Mouse (Mus musculus) heart, embryonic 16.5 days (tissue): ENCODE measurements around the gene Ube2t. TPM values are rescaled to one million over a fixed set of nuclear protein-coding genes. Genes with fewer than 3 reads are reported as not detected.

ENCODE experiments used
- ATAC-seq: fragments of 200-750 bp; cut with Nextera tagmentation; replicated peaks from 2 replicates; pipeline ENCODE4 v1.8.0; 2017; ENCODE audit warnings: moderate number of reproducible peaks; ENCODE audit not compliant: insufficient read depth, low FRiP score; ENCODE audit errors: extremely low read depth
- H3K27ac ChIP-seq: fragments of 300-500 bp; sonication (generic); 2 replicates; pipeline ENCODE4 v1.5.1; 2014; ENCODE audit warnings: mild to moderate bottlenecking, low read length, control low read depth, moderate library complexity
- H3K27me3 ChIP-seq: fragments of 300-500 bp; sonication (generic); 2 replicates; pipeline ENCODE4 v1.6.1; 2014; ENCODE audit warnings: low read length, mixed read lengths; ENCODE audit not compliant: control insufficient read depth, insufficient read depth
- H3K36me3 ChIP-seq: fragments of 300-500 bp; sonication (generic); 2 replicates; pipeline ENCODE4 v1.6.1; 2014; ENCODE audit not compliant: control insufficient read depth, insufficient read depth
- H3K4me1 ChIP-seq: fragments of 300-500 bp; sonication (generic); 2 replicates; pipeline ENCODE4 v1.6.1; 2014; ENCODE audit warnings: low read length, mixed read lengths; ENCODE audit not compliant: control insufficient read depth, insufficient read depth
- H3K4me2 ChIP-seq: fragments of 300-500 bp; sonication (generic); 2 replicates; pipeline ENCODE4 v1.6.1; 2014; ENCODE audit warnings: low read depth, mild to moderate bottlenecking, control low read depth, low read length
- H3K4me3 ChIP-seq: fragments of 300-500 bp; sonication (generic); 2 replicates; pipeline ENCODE4 v1.5.1; 2014; ENCODE audit warnings: mild to moderate bottlenecking, control low read depth, low read length
- H3K9ac ChIP-seq: fragments of 300-500 bp; sonication (generic); 2 replicates; pipeline ENCODE4 v1.6.1; 2014; ENCODE audit warnings: low read length, control low read depth
- H3K9me3 ChIP-seq: fragments of 300-500 bp; sonication (generic); replicated peaks from 2 replicates; pipeline ENCODE4 v1.6.1; 2016; ENCODE audit warnings: low read length; ENCODE audit not compliant: control insufficient read depth
- WGBS: fragments of 180-500 bp; shearing (Covaris S2); extraction: QIAGEN DNeasy Blood & Tissue Kit; methylation state at CpG from one replicate; pipeline ENCODE4 v1.1.7; 2014; 5-methylcytosine and 5-hydroxymethylcytosine counted together
- polyA plus RNA-seq: library from polyadenylated mRNA; unstranded; fragments of >200 nt; fragmentation: Nextera tagmentation; extraction: Ambion mirVana; gene quantifications from 2 replicates; pipeline ENCODE4 v1.2.1, GENCODE M21; 2015

The Ube2t gene
- polyA plus RNA-seq, 1 experiment from 2014 or later: 54.6 TPM

DNA sequence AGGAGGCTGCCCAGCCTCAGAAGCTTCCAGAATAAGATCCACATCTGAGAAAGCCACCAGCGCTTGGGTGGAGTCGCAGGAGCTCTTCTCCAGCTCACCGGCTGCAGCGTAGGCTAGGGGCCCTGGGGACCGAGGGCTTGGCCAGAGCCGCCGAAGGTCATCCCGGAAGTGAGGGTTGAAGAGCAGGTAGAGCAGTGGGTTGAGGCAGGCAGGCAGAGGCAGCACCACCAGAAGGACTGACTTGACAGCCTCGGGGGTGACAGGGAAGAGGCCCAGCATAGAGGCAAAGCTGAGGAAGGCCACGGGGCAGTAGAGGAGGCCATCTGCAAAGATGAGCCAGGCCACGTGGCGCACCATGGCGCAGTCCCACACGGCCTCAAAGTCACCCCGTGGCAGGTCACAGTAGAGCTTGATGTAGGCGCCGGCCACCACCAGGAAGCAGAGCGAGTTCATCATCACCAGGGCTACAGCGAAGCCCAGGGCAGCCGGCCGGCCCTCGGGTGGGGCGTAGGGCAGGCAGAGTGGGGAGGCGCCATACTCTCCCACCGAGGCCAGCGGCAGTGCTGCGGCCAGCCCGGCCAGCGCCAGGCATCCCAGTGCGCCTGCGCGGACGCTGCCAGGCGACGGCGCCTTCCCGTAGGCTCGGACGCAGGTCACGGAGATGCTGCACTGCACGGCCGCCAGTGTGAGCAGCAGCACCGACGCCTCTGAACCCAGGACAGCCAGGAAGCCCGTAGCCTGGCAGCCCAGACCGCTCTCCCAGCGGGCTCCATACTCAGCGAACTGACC lies 25.0 kb downstream of the Ube2t start:
- ATAC-seq: peak; percentile 45; the same call in 1 of the 2 replicates
- 32% methylated on average over 46 of the region's 48 CpGs for WGBS
- H3K9ac ChIP-seq: peak overlapping the region; percentile 60
- no peaks in the 10 kb centered on the region for H3K36me3 ChIP-seq
- no peaks in the 10 kb centered on the region for H3K9me3 ChIP-seq
- peak overlapping the region; percentile 43 for H3K4me3 ChIP-seq
- no peak overlapping the region for H3K27ac ChIP-seq
- peak overlapping the region; percentile 70 for H3K4me2 ChIP-seq
- peaks cover 7% of the 10 kb centered on the region; the same call in 1 of the 2 replicates for H3K27me3 ChIP-seq
- H3K4me1 ChIP-seq: peaks cover 4% of the 10 kb centered on the region

DNA sequence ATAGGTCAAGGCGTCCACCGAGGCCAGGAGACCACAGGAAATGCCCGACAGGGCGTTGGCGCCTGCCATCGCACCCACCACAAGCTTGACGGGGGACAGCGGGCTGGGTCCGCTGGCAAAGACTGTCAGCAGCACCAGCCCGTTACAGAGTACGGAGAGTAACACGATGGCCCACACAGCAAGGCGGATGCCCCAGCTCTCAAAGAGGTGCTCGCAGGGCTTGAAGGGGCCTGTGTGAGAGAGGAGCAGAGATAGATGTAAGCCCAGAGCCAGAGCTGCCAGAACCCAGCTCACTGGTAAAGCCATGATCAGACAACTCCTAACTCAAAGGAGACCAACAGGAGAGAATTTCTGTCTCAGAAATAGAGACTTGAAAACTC lies 25.6 kb downstream of the Ube2t start:
- H3K9ac ChIP-seq: peak overlapping the region; percentile 60
- H3K4me2 ChIP-seq: peak overlapping the region; percentile 70
- ATAC-seq: no peak
- no peak overlapping the region for H3K27ac ChIP-seq
- peak overlapping the region; percentile 43 for H3K4me3 ChIP-seq
- H3K36me3 ChIP-seq: no peaks in the 10 kb centered on the region
- H3K27me3 ChIP-seq: peaks cover 7% of the 10 kb centered on the region; the same call in 1 of the 2 replicates
- no peaks in the 10 kb centered on the region for H3K9me3 ChIP-seq
- peaks cover 4% of the 10 kb centered on the region for H3K4me1 ChIP-seq
- WGBS: 7% methylated on average over 14 of the region's 14 CpGs

DNA sequence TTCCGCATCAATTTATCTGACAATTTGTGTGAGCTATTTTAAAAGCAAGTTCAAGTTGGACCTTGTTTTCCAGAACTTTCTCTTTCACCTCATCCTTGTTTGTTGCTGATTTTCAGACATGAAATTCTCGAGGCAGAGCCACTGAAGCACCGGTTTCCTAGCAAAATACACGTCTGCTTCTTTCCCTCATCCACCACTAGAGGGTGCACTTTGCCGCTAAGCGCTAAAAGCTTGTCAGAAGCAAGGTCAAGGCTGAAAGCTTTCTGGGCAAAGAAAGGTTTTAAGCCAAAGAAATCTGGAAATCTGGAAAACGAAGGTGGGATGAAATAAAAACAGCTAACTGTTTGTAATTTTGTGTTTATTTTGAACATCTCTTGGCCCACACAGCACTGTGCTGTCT lies 27.0 kb downstream of the Ube2t start:
- Histone ChIP-seq H3K4me2 (no peak overlapping the region), H3K4me3 (no peak overlapping the region), H3K36me3 (no peaks in the 10 kb centered on the region), H3K9ac (no peak overlapping the region), H3K9me3 (no peaks in the 10 kb centered on the region), H3K4me1 (peaks cover 4% of the 10 kb centered on the region), H3K27me3 (peaks cover 7% of the 10 kb centered on the region; the same call in 1 of the 2 replicates), H3K27ac (no peak overlapping the region)
- ATAC-seq: no peak
- WGBS: 13% methylated on average over 7 of the region's 7 CpGs

DNA sequence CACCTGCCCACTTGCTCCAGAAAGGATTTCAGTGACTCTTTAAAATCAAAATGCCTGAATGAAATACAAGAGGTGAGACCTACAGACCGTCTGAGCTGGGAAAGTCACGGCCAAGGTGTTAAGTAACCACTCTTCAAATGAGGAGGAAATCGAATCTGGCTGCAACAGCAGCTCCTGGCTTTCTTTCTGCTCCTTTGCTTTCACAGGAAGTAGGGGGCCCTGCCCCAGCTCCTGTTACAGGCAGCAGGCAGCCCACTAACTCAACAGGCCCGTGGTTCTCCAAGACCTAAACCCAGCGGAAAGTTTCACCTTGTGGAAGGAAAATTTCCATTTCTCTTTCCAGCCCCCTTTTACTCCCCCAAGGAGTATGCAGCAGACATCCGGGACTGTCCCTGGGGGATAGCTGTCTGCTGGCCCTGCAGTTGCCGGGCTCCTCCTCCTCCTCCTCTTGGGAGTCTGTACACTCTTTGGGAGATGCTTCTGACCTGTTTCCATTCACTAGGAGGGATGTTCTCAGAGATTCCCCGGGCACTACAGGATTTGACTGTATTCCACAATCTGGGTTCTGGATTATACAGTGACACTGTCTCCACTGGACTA lies 29.8 kb downstream of the Ube2t start:
- no peak overlapping the region for H3K9ac ChIP-seq
- no peaks in the 10 kb centered on the region for H3K36me3 ChIP-seq
- H3K4me2 ChIP-seq: no peak overlapping the region
- H3K4me1 ChIP-seq: peaks cover 4% of the 10 kb centered on the region
- 41% methylated on average over 8 of the region's 8 CpGs for WGBS
- H3K9me3 ChIP-seq: no peaks in the 10 kb centered on the region
- H3K27me3 ChIP-seq: 0 out of 2 replicates have a peak, but pooled peaks cover 5% of the 10 kb centered on the region
- no peak overlapping the region for H3K27ac ChIP-seq
- ATAC-seq: no peak
- H3K4me3 ChIP-seq: no peak overlapping the region

DNA sequence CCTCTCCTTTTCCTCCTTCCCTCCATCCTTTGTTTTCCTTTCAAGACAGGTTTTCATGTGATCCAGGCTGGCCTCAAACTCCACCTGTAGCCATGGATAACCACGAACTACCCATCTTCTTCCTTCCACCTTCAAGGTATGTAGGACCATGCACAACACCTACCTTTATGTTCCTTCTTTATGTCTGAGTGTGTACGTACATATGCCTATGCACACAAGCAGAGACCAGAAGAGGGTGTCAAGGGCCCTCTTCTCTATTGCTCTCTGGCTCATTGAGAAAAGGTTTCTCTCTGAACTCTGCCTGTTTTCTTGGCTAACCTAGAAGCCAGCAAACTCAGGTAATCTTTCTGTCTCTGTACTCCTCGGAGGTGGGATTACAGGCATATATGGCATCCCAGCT lies 32.4 kb downstream of the Ube2t start:
- no peak overlapping the region for H3K4me2 ChIP-seq
- H3K4me1 ChIP-seq: peaks cover 2% of the 10 kb centered on the region; the same call in 1 of the 2 replicates
- H3K9me3 ChIP-seq: no peaks in the 10 kb centered on the region
- ATAC-seq: no peak
- H3K27ac ChIP-seq: no peak overlapping the region
- H3K4me3 ChIP-seq: no peak overlapping the region
- no peaks in the 10 kb centered on the region for H3K27me3 ChIP-seq
- WGBS: 76% methylated on average over 3 of the region's 3 CpGs
- H3K9ac ChIP-seq: no peak overlapping the region
- H3K36me3 ChIP-seq: no peaks in the 10 kb centered on the region

DNA sequence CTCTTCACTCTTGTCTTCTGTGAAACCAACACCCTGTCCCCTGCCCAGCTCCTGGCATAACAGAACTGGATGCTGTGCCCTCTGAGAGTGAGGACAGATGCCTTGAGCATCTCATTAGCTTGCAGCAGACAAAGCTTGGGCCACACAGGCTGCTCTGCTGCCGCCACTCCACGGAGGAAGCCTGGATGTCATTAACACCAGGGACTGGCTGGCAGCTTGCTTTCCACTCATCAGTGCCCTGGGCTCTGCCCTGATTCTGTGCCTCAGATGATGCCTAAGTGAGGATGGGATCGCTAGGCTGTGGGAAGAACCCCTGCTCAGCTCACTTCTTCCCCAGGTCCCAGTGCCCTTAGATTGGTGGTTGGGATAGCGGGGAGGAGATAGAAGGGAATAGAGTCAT lies 33.1 kb downstream of the Ube2t start:
- ATAC-seq: no peak
- Histone ChIP-seq H3K4me3 (no peak overlapping the region), H3K9me3 (no peaks in the 10 kb centered on the region), H3K36me3 (no peaks in the 10 kb centered on the region), H3K4me1 (peaks cover 2% of the 10 kb centered on the region; the same call in 1 of the 2 replicates), H3K4me2 (no peak overlapping the region), H3K27ac (no peak overlapping the region), H3K9ac (no peak overlapping the region), H3K27me3 (no peaks in the 10 kb centered on the region)
- 62% methylated on average over 4 of the region's 4 CpGs for WGBS

DNA sequence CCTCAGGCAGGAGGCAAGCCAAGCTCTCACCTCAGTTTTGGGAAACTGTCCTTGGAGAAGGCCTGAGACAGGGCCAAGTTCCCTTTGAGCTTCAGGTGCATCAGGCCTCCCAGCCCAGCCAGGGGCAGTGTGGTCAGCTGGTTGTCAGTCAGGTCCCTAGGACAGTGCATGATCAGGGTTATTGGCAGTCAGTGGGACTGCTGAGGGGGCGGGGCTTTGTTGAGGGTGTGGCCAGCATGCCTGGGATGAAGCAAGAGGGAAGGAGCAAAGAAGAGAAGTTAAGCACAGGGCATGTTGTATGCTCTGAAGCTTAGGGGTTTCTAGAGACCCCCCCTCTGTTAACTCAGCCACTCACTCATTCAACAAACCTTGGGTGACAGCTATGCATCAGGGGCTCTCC lies 33.6 kb downstream of the Ube2t start:
- no peaks in the 10 kb centered on the region for H3K27me3 ChIP-seq
- ATAC-seq: no peak
- no peaks in the 10 kb centered on the region for H3K9me3 ChIP-seq
- no peaks in the 10 kb centered on the region for H3K36me3 ChIP-seq
- H3K4me3 ChIP-seq: no peak overlapping the region
- 38% methylated on average over 1 of the region's 1 CpGs for WGBS
- H3K9ac ChIP-seq: no peak overlapping the region
- no peak overlapping the region for H3K4me2 ChIP-seq
- peaks cover 2% of the 10 kb centered on the region; the same call in 1 of the 2 replicates for H3K4me1 ChIP-seq
- no peak overlapping the region for H3K27ac ChIP-seq

DNA sequence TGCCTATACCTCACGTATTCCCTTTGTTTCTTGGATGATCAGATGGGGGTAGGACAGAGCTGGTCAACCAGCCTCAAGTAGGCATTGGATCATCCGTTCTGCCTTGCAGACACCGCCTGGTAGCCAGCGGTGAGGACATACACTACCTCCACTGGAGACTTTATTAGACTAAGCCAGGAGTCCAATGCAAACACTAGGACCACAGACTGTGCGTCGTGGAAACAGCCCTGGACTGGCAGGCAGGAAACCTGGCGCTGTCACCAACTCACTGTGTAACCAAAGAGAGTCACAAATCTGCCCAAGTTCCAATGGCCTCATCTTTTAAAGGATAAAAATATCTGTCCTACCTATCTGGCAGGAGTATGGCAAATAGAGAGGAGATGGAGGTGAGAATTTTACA lies 34.1 kb downstream of the Ube2t start:
- no peak overlapping the region for H3K4me2 ChIP-seq
- ATAC-seq: no peak
- H3K27ac ChIP-seq: no peak overlapping the region
- H3K9me3 ChIP-seq: no peaks in the 10 kb centered on the region
- H3K36me3 ChIP-seq: no peaks in the 10 kb centered on the region
- no peak overlapping the region for H3K4me3 ChIP-seq
- H3K9ac ChIP-seq: no peak overlapping the region
- peaks cover 2% of the 10 kb centered on the region; the same call in 1 of the 2 replicates for H3K4me1 ChIP-seq
- WGBS: 87% methylated on average over 7 of the region's 7 CpGs
- H3K27me3 ChIP-seq: no peaks in the 10 kb centered on the region

DNA sequence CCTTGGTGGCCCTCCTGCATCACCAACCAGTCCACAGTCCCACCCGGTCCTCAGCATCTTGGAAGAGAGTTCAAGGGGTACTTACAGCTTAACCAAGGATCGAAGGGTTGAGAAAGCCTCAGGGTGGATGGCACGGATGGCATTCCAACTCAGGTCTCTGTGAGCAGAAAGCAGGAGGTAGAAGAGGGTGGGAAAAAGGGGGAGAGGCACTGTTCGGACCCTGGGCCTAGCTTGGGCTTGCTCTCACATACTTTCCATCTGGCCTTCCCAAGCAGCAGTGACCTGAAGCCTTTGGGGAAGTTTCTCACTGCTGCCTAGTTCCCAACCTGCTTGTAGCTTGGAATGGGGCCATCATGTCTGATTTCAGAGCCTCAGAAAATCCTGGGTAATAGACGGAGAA lies 35.2 kb downstream of the Ube2t start:
- H3K27me3 ChIP-seq: no peaks in the 10 kb centered on the region
- no peak overlapping the region for H3K4me3 ChIP-seq
- no peak overlapping the region for H3K9ac ChIP-seq
- WGBS: 85% methylated on average over 5 of the region's 5 CpGs
- no peaks in the 10 kb centered on the region for H3K4me1 ChIP-seq
- no peak overlapping the region for H3K4me2 ChIP-seq
- no peak overlapping the region for H3K27ac ChIP-seq
- no peaks in the 10 kb centered on the region for H3K9me3 ChIP-seq
- ATAC-seq: no peak
- no peaks in the 10 kb centered on the region for H3K36me3 ChIP-seq
